In the genomic region with DNA sequence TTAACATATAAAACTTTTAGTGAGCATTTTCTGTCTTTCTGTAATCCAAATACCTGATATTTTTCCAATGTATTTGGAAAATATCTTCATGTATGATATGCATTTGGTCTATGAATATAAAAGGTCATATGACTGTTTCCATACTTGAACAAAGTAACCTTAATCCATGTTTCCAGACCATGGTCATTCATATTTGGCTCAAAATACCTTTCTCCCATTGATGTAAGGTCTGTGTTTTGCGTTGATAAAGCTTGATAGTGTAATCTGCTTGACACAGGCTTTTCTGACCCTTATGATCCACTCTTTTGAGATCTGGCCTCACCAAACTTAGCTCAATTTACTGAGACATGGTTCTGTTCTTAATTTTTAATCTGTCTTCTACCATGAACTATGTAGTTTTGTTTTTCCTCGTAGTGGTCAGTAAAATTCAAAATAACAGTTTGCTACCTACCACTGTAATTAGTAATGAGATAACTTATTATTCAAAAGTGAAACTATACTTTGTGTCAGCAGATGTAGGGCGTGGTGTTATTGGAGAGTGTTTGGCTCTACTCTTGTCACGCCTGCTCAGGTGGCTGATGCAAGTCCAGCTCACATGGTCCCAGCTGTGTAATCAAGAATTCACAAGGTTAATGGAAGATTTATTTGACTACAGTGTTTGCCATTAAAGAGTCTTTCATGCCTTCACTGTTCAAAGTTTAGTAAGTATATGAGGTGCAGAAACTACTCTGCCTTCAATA, we compare ENCODE assay signal across 15 mouse cellular contexts. TPM values are rescaled to one million over a fixed set of nuclear protein-coding genes. Genes with fewer than 3 reads are reported as not detected.
DNase-seq lines count a peak whose midpoint lies in the region; ATAC-seq and TF ChIP-seq lines count a peak whose summit lies in the region.
"Had no signal": no experiment of that assay in that cellular context is flagged by ENCODE, and none has a peak within 500 bp of the region (broad histone marks: within the 10 kb centered on the region; RNA-seq: fewer than 3 reads in every experiment).

No protein-coding gene starts in this region.

- H3K4me1 ChIP-seq in heart, embryonic 12.5 days (replicated peaks): no peaks in the 10 kb centered on the region
- H3K4me1 ChIP-seq in liver, embryonic 14.5 days (replicated peaks; ENCODE audit: control insufficient read depth in 2 of 2, insufficient read depth in 2 of 2, low read length in 1 of 2): peaks cover 45% of the 10 kb centered on the region in 2 experiments
- H3K4me1 ChIP-seq in hindbrain, embryonic 10.5 days (replicated peaks): no peaks in the 10 kb centered on the region
- H3K4me1 ChIP-seq: limb, embryonic 15.5 days; midbrain, embryonic 13.5 days; neural tube, embryonic 13.5 days had no signal

- ATAC-seq in heart, embryonic 12.5 days (ENCODE audit: insufficient number of reproducible peaks, low FRiP score): peak; percentile 80
- ATAC-seq in common myeloid progenitor, adult 5-6 weeks (replicated peaks; ENCODE audit: low read depth, poor library complexity, severe bottlenecking): peak; percentile 33; the same call in 1 of the 2 replicates
- ATAC-seq in liver, embryonic 14.5 days (ENCODE audit: insufficient read depth): peak; percentile 87
- no peak for ATAC-seq in inflammation-experienced regulatory T-cells, adult 6 months
- ATAC-seq: hindbrain, embryonic 16.5 days; midbrain, embryonic 13.5 days had no signal

- no peak overlapping the region for H3K9ac ChIP-seq in heart, embryonic 12.5 days
- H3K9ac ChIP-seq in liver, embryonic 14.5 days (replicated peaks): peak overlapping the region; percentile 59
- H3K9ac ChIP-seq: limb, embryonic 15.5 days; midbrain, embryonic 13.5 days; neural tube, embryonic 13.5 days had no signal

- peak; percentile 94 for TF ChIP-seq EP300 in liver, embryonic 14.5 days (IDR thresholded peaks at IDR 0.05; ENCODE audit: low read depth)

- no peaks in the 10 kb centered on the region for H3K9me3 ChIP-seq in heart, embryonic 12.5 days (replicated peaks)
- no peaks in the 10 kb centered on the region for H3K9me3 ChIP-seq in liver, embryonic 14.5 days (ENCODE audit: control insufficient read depth, low read length)
- H3K9me3 ChIP-seq in hindbrain, embryonic 10.5 days: no peaks in the 10 kb centered on the region
- H3K9me3 ChIP-seq: limb, embryonic 15.5 days; midbrain, embryonic 13.5 days; neural tube, embryonic 13.5 days had no signal

- no peak for TF ChIP-seq CTCF in liver, embryonic 14.5 days (IDR thresholded peaks at IDR 0.05; ENCODE audit: low read depth)

- H3K36me3 ChIP-seq in heart, embryonic 12.5 days: peaks cover 3% of the 10 kb centered on the region
- H3K36me3 ChIP-seq in liver, embryonic 14.5 days (replicated peaks; ENCODE audit: control insufficient read depth, insufficient read depth, low read depth): peaks cover 2% of the 10 kb centered on the region; the same call in 1 of the 2 replicates
- H3K36me3 ChIP-seq in hindbrain, embryonic 10.5 days: peaks cover 3% of the 10 kb centered on the region; the same call in 1 of the 2 replicates

- H3K27ac ChIP-seq in heart, embryonic 12.5 days (ENCODE audit: poor library complexity, severe bottlenecking): no peak overlapping the region
- H3K27ac ChIP-seq in liver, embryonic 14.5 days: peak overlapping the region; percentile 93
- no peak overlapping the region for H3K27ac ChIP-seq in hindbrain, embryonic 10.5 days
- H3K27ac ChIP-seq: limb, embryonic 15.5 days; midbrain, embryonic 13.5 days; neural tube, embryonic 13.5 days had no signal

- 82% methylated on average over 4 of the region's 4 CpGs for WGBS in heart, embryonic 12.5 days
- WGBS in liver, embryonic 14.5 days (ENCODE audit: insufficient replicate concordance): 25% methylated on average over 4 of the region's 4 CpGs
- WGBS in hindbrain, embryonic 10.5 days: 88% methylated on average over 4 of the region's 4 CpGs

- H3K27me3 ChIP-seq in heart, embryonic 12.5 days (replicated peaks): no peaks in the 10 kb centered on the region
- no peaks in the 10 kb centered on the region for H3K27me3 ChIP-seq in liver, embryonic 14.5 days (ENCODE audit: control insufficient read depth, insufficient read depth, low read length)
- no peaks in the 10 kb centered on the region for H3K27me3 ChIP-seq in hindbrain, embryonic 10.5 days (ENCODE audit: insufficient read depth, poor library complexity, severe bottlenecking)
- H3K27me3 ChIP-seq: limb, embryonic 15.5 days; midbrain, embryonic 13.5 days; neural tube, embryonic 13.5 days had no signal

- H3K4me3 ChIP-seq in heart, embryonic 12.5 days: no peak overlapping the region
- no peak overlapping the region; a peak in 1 of 4 replicates for H3K4me3 ChIP-seq in liver, embryonic 14.5 days (ENCODE audit: insufficient read depth in 1 of 2, low read depth in 2 of 2, low read length in 2 of 2)
- no peak overlapping the region for H3K4me3 ChIP-seq in hindbrain, embryonic 10.5 days
- H3K4me3 ChIP-seq: limb, embryonic 15.5 days; midbrain, embryonic 13.5 days; neural tube, embryonic 13.5 days had no signal

- no peak overlapping the region for H3K4me2 ChIP-seq in heart, embryonic 12.5 days
- peak overlapping the region; percentile 65 for H3K4me2 ChIP-seq in liver, embryonic 14.5 days (ENCODE audit: low read depth)
- H3K4me2 ChIP-seq: limb, embryonic 15.5 days; midbrain, embryonic 13.5 days; neural tube, embryonic 13.5 days had no signal

- DNase-seq in heart, adult 8-10 months (ENCODE audit: low spot score): no peak
- peak; percentile 42 for DNase-seq in 3T3-L1 (ENCODE audit: low read depth, low spot score)
- peak; percentile 70 to 80 (median 80) for DNase-seq in liver, embryonic 14.5 days (ENCODE audit: low read depth in 3 of 3, low spot score in 3 of 3)
- no peak for DNase-seq in hindbrain, embryonic 10.5 days (ENCODE audit: low spot score)
- DNase-seq in heart, adult 9 months (ENCODE audit: low spot score in 2 of 2): no peak
- DNase-seq: adrenal gland, adult 2 months; embryo, embryonic 11 days; thymus, postnatal 25 days had no signal

RNA-seq across cellular contexts. Expression of gene Chac2, which starts 15.2 kb away (rescaled TPM):
- polyA plus RNA-seq in heart, embryonic 12.5 days (2016; fragmentation: Nextera tagmentation; extraction: Ambion mirVana): 18.3 and 18.9 TPM in 2 replicates
- 10 to 100 TPM; 21.0 to 35.3 (median 26.5) TPM for total RNA-seq in heart, adult 8-10 months (2022)
- total RNA-seq in common myeloid progenitor, adult 5-6 weeks (2017): 19.2 and 22.8 TPM in 2 replicates
- 14.0 and 25.3 TPM in 2 replicates for polyA plus RNA-seq in liver, embryonic 14.5 days (2012; rRNA removed)
- 84.8 and 86.8 TPM in 2 replicates for polyA plus RNA-seq in liver, embryonic 14.5 days (2014; fragmentation: Nextera tagmentation; extraction: Ambion mirVana)
- polyA plus RNA-seq in hindbrain, embryonic 10.5 days (2016; fragmentation: Nextera tagmentation; extraction: Ambion mirVana): 10.2 and 11.0 TPM in 2 replicates
- 10 to 100 TPM; 10.1 to 18.6 (median 12.5) TPM for polyA plus RNA-seq in inflammation-experienced regulatory T-cells, adult 6 months (2017; shearing (Covaris generic))

RNA-seq across cellular contexts. Expression of gene Erlec1, which starts 47.2 kb away (rescaled TPM):
- polyA plus RNA-seq in heart, embryonic 12.5 days (2016; fragmentation: Nextera tagmentation; extraction: Ambion mirVana): 11.4 TPM in 2 replicates
- total RNA-seq in heart, adult 8-10 months (2022): 10 to 100 TPM; 36.7 to 47.6 (median 39.5) TPM
- total RNA-seq in common myeloid progenitor, adult 5-6 weeks (2017): 41.2 and 43.9 TPM in 2 replicates
- polyA plus RNA-seq in liver, embryonic 14.5 days (2012; rRNA removed): 5.7 and 9.2 TPM in 2 replicates
- 6.2 and 6.7 TPM in 2 replicates for polyA plus RNA-seq in liver, embryonic 14.5 days (2014; fragmentation: Nextera tagmentation; extraction: Ambion mirVana)
- 7.5 and 8.2 TPM in 2 replicates for polyA plus RNA-seq in hindbrain, embryonic 10.5 days (2016; fragmentation: Nextera tagmentation; extraction: Ambion mirVana)
- 10 to 100 TPM; 11.2 to 18.2 (median 16.0) TPM for polyA plus RNA-seq in inflammation-experienced regulatory T-cells, adult 6 months (2017; shearing (Covaris generic))

Comparison
In these comparisons a context has a peak if more than half of its experiments do, and no peak if none do; other contexts are left out.
1. DNase-seq: peak in 3T3-L1 (single experiment) and liver, embryonic 14.5 days (3 of 3); none in heart, adult 8-10 months (single experiment), hindbrain, embryonic 10.5 days (single experiment) and heart, adult 9 months (0 of 2).